In the genomic region with DNA sequence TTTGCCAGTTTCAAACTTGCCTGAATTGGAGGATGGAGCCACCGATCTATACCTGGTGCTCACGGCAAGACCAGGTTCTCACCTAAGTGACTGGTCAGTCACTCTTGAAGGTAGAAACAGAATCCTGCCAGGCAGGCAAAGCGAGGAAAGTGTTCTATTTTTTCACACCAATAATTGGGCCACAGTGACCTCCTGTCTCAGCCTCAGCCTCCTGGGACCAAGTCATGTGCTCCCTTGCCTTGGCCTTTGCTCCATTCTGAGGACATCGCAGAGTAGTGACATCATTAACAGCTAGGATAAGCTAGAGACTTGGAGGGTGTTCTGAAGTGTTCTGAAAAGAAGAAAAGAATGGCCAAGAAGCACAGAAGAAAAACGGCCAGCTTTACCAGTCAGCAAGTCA, we compare ENCODE assay signal across 23 mouse cellular contexts.
"Had no signal": no experiment of that assay in that cellular context is flagged by ENCODE, and none has a peak within 500 bp of the region (broad histone marks: within the 10 kb centered on the region; RNA-seq: fewer than 3 reads in every experiment).

No protein-coding gene starts in this region.

- H3K27ac ChIP-seq: kidney, embryonic 15.5 days; limb, embryonic 12.5 days; limb, embryonic 15.5 days; liver, embryonic 12.5 days; liver, embryonic 15.5 days; lung, embryonic 15.5 days; midbrain, embryonic 10.5 days; midbrain, embryonic 13.5 days; neural tube, embryonic 13.5 days; stomach, embryonic 15.5 days had no signal

- H3K27me3 ChIP-seq: kidney, embryonic 15.5 days; limb, embryonic 12.5 days; limb, embryonic 15.5 days; liver, embryonic 12.5 days; liver, embryonic 15.5 days; lung, embryonic 15.5 days; midbrain, embryonic 13.5 days; neural tube, embryonic 13.5 days; stomach, embryonic 15.5 days had no signal

- H3K9ac ChIP-seq: kidney, embryonic 15.5 days; limb, embryonic 12.5 days; limb, embryonic 15.5 days; liver, embryonic 12.5 days; liver, embryonic 15.5 days; lung, embryonic 15.5 days; midbrain, embryonic 13.5 days; neural tube, embryonic 13.5 days; stomach, embryonic 15.5 days had no signal

- H3K4me2 ChIP-seq: kidney, embryonic 15.5 days; limb, embryonic 12.5 days; limb, embryonic 15.5 days; liver, embryonic 12.5 days; liver, embryonic 15.5 days; lung, embryonic 15.5 days; midbrain, embryonic 13.5 days; neural tube, embryonic 13.5 days; stomach, embryonic 15.5 days had no signal

- ATAC-seq: liver, embryonic 12.5 days; midbrain, embryonic 13.5 days; midbrain, embryonic 16.5 days had no signal

- H3K9me3 ChIP-seq: kidney, embryonic 15.5 days; limb, embryonic 12.5 days; limb, embryonic 15.5 days; liver, embryonic 12.5 days; liver, embryonic 15.5 days; lung, embryonic 15.5 days; megakaryocyte, embryonic 14.5 days; midbrain, embryonic 10.5 days; midbrain, embryonic 13.5 days; neural tube, embryonic 13.5 days; stomach, embryonic 15.5 days had no signal

- DNase-seq: kidney, postnatal 10 days; kidney, postnatal 4 days; left cerebral cortex, postnatal 4 days; lung, adult 18-20 months; lung, postnatal 10 days; lung, postnatal 36 days; retina, postnatal 1 day; right cerebral cortex, postnatal 25 days; spleen, adult 18-20 months; thymus, postnatal 25 days had no signal

- H3K4me1 ChIP-seq: kidney, embryonic 15.5 days; limb, embryonic 12.5 days; limb, embryonic 15.5 days; liver, embryonic 12.5 days; liver, embryonic 15.5 days; lung, embryonic 15.5 days; midbrain, embryonic 13.5 days; stomach, embryonic 15.5 days had no signal

- H3K4me3 ChIP-seq: kidney, embryonic 15.5 days; limb, embryonic 12.5 days; limb, embryonic 15.5 days; liver, embryonic 12.5 days; liver, embryonic 15.5 days; lung, embryonic 15.5 days; megakaryocyte, embryonic 14.5 days; midbrain, embryonic 10.5 days; midbrain, embryonic 13.5 days; myocyte; neural tube, embryonic 13.5 days; stomach, embryonic 15.5 days had no signal

- H3K36me3 ChIP-seq: kidney, embryonic 15.5 days; limb, embryonic 12.5 days; limb, embryonic 15.5 days; liver, embryonic 12.5 days; liver, embryonic 15.5 days; lung, embryonic 15.5 days; midbrain, embryonic 10.5 days; midbrain, embryonic 13.5 days; neural tube, embryonic 13.5 days; stomach, embryonic 15.5 days had no signal
